Mouse (Mus musculus) urinary bladder, postnatal 14 days (tissue): ENCODE measurements around the gene Fry.

Experiments
- DNase-seq: peaks from one replicate; pipeline ENCODE4 v3.0.0; 2021; ENCODE audit warnings: low spot score

Fry gene

DNA sequence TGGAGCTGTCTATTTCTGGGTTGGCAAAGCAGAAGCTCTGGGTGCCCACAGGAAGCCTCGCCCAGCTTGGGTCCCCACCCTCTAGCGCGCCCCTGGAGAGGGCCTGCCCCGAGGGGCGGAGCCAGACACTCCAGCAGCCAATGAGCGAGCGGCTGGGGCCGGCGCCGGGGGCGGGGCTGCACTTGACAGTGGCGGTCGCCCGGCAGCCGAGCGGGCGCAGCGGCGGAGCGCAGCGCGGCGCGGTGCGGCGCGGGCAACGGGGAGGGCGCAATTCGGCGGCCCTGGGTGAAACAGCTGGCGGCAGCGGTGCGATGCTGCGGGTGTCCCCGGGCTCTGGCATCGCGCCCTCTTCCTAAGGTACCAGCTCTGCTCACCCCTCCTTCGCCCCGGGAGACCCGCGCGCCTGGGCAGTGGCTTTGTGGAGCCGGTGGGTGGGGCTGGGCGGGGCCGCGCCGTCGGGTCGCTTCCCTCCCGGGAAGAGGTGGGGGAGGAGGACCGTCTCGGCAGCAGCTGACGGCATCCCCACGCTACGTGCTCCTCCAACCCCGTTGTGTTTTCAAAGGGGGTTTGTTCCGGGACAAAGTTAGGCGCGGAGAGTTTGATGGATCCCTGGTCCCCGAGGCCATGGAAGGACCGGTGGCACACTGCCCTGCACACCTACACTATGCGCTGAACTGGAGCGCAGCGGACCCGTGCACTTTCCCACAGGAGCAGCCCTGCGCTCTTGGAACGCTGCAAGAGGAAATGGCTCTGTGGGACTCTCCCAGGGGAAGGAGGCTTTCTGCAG, at the start of gene Fry:
TSS of gene Fry (plus strand) at position 191 of the 787 bp plus-strand sequence.
- peak; percentile 95 for DNase-seq

DNA sequence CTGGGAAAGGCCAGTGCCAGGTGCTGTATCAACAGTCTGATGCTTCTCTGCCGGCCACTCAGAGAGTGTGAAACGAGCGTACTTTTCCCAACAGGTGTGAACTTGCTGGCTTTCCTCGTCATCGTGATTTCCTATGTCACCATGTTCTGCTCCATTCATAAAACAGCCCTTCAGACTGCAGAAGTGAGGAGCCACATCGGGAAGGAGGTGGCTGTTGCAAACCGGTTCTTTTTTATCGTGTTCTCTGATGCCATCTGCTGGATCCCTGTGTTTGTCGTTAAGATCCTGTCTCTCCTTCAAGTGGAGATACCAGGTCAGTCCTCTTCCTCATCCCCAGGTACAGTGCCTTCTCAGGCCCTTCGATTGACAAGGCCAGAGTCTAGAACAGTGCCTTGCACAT, 48.4 kb upstream of the Fry start:
- DNase-seq = no peak

GRCm38 (mm10) chr5:150071738-150072137, 46.7 kb upstream of the Fry start:
- no peak for DNase-seq

GRCm38 (mm10) chr5:150079866-150080797, 38.3 kb upstream of the Fry start:
- no peak for DNase-seq

DNA sequence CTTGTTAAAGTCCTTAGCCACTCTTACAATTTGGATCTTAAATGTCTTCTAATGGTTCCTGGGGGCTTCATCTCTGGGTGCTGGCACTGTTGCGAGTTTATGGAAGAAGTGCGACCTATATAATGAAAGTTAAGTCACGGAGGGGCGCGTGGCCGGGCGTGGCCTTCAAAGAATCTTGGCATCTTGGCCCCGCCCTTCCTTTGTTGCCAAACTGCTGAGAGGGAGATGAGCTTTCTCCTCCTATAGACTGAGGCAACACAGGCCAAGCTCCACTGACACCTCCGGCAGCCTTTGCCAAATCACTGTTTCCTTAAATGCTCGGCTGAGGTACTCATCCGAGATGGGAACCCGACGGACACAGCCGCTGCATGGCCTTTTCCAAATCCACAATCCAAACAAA, 35.7 kb upstream of the Fry start:
- no peak for DNase-seq

GRCm38 (mm10) chr5:150083190-150083589, 35.3 kb upstream of the Fry start:
- DNase-seq = no peak

DNA sequence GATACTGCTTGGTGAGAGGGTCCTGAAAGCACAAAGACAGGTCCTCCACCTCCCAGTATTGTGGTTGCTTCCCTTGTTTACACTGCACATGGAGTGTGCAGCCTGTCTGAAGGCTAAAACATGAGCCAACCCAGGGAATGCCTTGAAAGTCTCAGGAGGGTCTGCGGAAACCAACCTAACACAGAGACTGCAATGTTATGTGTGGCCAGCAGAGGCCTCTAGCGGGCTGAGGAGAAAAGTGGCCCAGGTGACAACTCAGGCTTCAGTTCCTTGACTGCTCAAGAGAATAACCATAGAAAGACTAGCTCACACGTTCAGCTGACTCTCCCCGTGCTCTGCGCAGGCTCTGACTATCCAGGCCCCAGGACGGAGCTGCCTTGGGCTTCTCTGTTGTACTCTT, 20.8 kb upstream of the Fry start:
- DNase-seq = peak; percentile 40

DNA sequence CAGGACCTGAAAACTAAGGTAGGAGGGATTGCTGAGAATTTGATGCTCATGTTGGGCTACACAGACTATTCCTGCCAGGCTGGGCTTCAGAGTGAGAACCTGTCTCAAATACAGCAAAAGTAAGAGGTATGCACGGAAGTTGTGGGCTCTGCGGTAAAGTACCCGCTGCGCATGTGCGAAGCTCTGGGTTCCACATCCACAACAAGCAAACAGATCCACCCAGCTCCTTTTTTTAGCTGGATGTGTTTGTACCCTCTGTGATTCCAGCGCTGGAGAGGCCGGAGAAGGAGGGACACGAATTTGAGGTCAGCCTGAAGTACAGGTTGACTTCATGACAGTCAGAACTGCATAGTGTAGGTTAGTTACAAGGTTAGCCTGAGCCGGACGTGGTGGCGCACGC, 19.7 kb upstream of the Fry start:
- no peak for DNase-seq

- DNase-seq = no peak
These were observed 16.7 kb upstream of the Fry start for GRCm38 (mm10) chr5:150101789-150102188.

- no peak for DNase-seq
These were observed 12.1 kb upstream of the Fry start for GRCm38 (mm10) chr5:150106358-150106757.

- DNase-seq = no peak
These were observed 7.2 kb upstream of the Fry start for GRCm38 (mm10) chr5:150111236-150111635.

DNA sequence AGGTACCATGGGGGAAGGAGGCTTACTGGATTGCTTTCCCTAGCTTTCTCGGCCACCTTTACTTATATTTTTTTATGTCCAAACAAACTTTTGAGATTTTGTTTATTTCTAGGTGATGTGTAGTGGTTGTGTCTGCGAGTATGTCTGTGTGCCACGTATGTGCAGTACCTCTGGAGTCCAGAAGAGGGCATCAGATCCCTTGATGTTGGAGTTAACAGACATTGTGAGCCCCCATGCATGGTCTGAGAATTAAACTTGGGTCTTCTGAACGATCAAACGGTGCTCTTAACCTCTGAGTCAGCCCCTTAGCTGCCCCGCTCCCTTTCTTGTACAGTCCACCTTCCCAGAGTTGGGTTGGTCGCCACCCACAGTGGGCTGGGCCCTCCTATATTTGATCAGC, 4.4 kb upstream of the Fry start:
- peak; percentile 26 for DNase-seq

GRCm38 (mm10) chr5:150114778-150115177, 3.7 kb upstream of the Fry start:
- DNase-seq = no peak

DNA sequence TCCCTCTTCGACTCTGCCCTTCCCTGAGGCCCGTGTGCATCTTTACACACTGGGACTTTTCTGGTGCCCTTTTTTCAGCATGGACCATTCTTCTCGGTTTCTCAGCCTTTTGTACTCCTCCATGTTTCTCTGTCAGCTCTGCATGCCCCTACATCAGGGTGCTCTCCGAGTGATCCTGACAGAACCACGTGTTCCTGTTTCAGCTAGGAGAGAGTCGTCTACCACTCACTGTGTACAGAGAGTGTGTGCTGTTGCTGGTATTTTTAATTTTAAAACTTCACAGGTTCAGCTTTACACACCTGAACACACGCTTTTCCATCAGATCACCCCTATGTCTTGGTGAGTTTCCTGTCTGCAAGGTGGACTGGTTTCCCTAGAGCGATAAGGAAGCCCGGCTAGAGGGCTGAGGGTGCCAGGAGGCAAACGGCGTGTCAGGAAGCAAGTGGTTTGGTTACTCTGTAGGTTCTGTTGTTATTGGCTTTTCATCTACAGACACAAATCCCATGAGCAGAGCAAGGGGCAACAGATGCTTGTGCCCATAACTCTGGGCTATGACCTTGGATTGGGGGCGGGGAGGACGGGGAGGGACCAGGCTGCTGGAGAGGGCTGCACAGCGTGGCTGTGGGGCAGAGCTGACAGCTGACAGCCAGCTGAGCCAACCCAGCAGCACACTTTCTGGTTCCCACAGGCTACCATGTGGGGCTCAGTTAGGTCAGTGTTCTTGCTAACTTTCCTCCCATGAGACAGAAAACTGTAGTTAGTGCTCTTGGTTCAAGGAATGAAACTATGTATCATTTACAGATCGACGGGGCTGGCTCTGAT, 3.0 kb upstream of the Fry start:
- DNase-seq = no peak

DNA sequence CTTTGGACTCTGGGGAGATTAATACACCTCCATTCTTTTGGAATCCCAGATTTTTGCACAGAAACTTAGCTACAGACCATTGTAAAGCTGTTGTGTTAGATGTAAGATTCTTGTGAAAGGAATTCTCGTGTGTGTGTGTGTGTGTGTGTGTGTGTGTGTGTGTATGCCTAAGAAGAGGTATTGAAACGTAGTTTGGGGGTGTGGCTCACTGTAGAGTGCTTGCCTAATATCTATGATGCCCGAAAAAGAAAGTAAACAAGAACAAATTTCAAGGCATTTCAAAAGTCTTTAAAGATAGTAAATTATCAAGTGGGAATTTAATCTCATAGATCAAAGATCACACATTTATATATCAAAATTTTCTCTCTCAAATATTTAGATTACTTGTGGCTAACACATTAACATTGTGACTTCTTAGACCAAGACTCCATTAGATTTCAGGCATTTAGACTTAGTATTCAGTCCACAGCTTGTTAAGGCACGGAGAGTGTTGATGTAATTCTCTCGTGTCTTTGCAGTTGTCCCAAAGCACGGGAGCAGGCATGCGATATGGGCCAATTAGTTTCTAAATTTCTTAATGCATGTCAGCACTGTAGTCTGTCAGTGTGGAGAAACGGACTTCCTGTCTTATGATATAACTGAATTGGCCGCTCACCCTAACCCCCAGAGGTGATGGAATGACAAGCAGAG, 2.1 kb upstream of the Fry start:
- DNase-seq = no peak

GRCm38 (mm10) chr5:150116906-150117216, 1.6 kb upstream of the Fry start:
- DNase-seq = no peak

GRCm38 (mm10) chr5:150118124-150118454, 356 bp upstream of the Fry start:
- no peak for DNase-seq

- DNase-seq = no peak
These were observed 2.2 kb downstream of the Fry start for GRCm38 (mm10) chr5:150120676-150121075.

DNA sequence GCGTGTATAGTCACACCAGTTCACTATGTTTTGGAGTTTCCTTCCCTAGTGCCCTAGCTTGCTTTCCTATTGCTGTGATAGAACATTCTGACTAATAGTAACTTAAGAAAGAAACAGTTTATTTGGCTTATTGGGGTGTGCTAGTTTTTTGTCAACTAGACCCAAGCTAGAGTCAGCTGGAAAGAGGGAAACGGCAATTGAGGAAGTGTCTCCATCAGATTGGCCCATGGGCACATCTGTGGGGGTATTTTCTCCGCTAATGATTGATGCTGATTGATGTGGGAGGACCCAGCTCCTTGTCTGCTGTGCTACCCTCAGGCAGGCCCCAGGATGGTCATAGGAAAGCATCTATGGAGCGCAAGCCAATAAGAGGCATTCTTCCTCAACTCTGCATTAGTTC, 3.6 kb downstream of the Fry start:
- DNase-seq = no peak

GRCm38 (mm10) chr5:150122571-150122970, 4.1 kb downstream of the Fry start:
- no peak for DNase-seq

DNA sequence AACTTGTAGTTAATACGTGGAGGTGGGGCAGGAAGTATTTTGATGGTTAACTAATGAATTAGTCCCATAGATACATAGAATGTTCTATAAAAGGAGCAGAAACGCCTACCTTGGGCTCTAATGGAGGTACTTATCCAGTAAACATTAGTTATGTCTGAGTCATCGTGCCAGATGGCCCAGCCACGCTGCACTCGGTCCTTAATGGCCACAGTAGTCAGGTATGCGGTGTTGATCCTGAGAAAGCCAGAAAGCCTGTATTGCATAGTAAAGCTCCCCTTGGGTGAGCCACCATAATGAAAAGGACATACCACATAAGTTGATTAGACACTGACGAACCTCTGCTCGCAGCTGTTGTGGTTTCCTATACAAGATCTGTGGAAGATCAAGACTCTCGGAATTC, 7.5 kb downstream of the Fry start:
- no peak for DNase-seq

DNA sequence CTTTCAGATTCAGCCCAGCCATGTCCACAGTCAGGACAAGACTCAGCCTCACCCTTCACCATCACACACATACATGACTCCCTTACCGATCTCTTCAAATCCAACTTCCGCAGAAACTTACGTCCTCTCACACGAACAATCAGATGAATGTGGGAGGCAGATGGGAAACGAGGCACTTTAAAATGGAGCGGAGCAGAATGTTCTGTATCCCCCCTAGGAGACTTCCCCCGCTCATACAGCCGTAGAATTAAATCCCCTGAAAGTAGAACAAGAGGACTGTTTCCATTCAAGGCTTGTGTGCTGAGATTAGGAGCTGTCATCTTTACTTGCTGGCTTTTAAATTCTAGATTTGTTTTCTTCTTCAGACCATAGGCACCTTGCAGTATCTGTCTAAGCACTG, 10.0 kb downstream of the Fry start:
- no peak for DNase-seq
